Mouse (Mus musculus) forebrain, embryonic 16.5 days (tissue): Measurements from ENCODE around the gene Yipf2. TPM values are rescaled to one million over a fixed set of nuclear protein-coding genes. Genes with fewer than 3 reads are reported as not detected.
A peak's percentile ranks its signal among the peaks of the same experiment; 100 is the strongest.

ENCODE experiments used
- ATAC-seq: fragments of 200-750 bp; cut with Nextera tagmentation; 2 replicates; pipeline ENCODE4 v1.8.0; 2017; ENCODE audit warnings: mild to moderate bottlenecking, moderate library complexity
- H3K27ac ChIP-seq: fragments of 300-500 bp; sonication (generic); 2 replicates; pipeline ENCODE4 v1.5.1; 2014; ENCODE audit warnings: low read length, control low read depth
- H3K27me3 ChIP-seq: fragments of 300-500 bp; sonication (generic); replicated peaks from 2 replicates; pipeline ENCODE4 v1.6.1; 2014; ENCODE audit warnings: low read length; ENCODE audit not compliant: control insufficient read depth, insufficient read depth
- H3K36me3 ChIP-seq: fragments of 300-500 bp; sonication (generic); 2 replicates; pipeline ENCODE4 v1.6.1; 2014; ENCODE audit not compliant: control insufficient read depth, insufficient read depth
- H3K4me1 ChIP-seq: fragments of 300-500 bp; sonication (generic); replicated peaks from 2 replicates; pipeline ENCODE4 v1.6.1; 2014; ENCODE audit warnings: low read length; ENCODE audit not compliant: control insufficient read depth, insufficient read depth
- H3K4me2 ChIP-seq: fragments of 300-500 bp; sonication (generic); 2 replicates; pipeline ENCODE4 v1.6.1; 2014; ENCODE audit warnings: mild to moderate bottlenecking, low read length, control low read depth
- H3K4me3 ChIP-seq: fragments of 300-500 bp; sonication (generic); replicated peaks from 2 replicates; pipeline ENCODE4 v1.5.1; 2014; ENCODE audit warnings: mild to moderate bottlenecking, low read length, control low read depth
- H3K9ac ChIP-seq: fragments of 300-500 bp; sonication (generic); replicated peaks from 2 replicates; pipeline ENCODE4 v1.6.1; 2014; ENCODE audit warnings: low read depth, low read length, control low read depth
- H3K9me3 ChIP-seq: fragments of 300-500 bp; sonication (generic); 2 replicates; pipeline ENCODE4 v1.6.1; 2016; ENCODE audit warnings: low read length; ENCODE audit not compliant: control insufficient read depth
- WGBS: fragments of 180-500 bp; shearing (Covaris S2); extraction: QIAGEN DNeasy Blood & Tissue Kit; methylation state at CpG from one replicate; pipeline ENCODE4 v1.1.7; 2014; 5-methylcytosine and 5-hydroxymethylcytosine counted together
- polyA plus RNA-seq: library from polyadenylated mRNA; unstranded; fragments of >200 nt; fragmentation: Nextera tagmentation; extraction: Ambion mirVana; gene quantifications from 2 replicates; pipeline ENCODE4 v1.2.1, GENCODE M21; 2015

Gene Yipf2
- polyA plus RNA-seq, 1 experiment from 2014 or later: 24.8 TPM

GRCm38 (mm10) chr9:21620229-21620628 lies 27.6 kb upstream of the Yipf2 start:
- no peaks in the 10 kb centered on the region for H3K36me3 ChIP-seq
- no peak overlapping the region for H3K9ac ChIP-seq
- H3K9me3 ChIP-seq: no peaks in the 10 kb centered on the region
- no peak overlapping the region for H3K4me3 ChIP-seq
- H3K4me1 ChIP-seq: peaks cover 38% of the 10 kb centered on the region
- H3K4me2 ChIP-seq: no peak overlapping the region
- 88% methylated on average over 4 of the region's 4 CpGs for WGBS
- H3K27ac ChIP-seq: no peak overlapping the region
- ATAC-seq: no peak
- H3K27me3 ChIP-seq: no peaks in the 10 kb centered on the region

- Histone ChIP-seq H3K36me3 (no peaks in the 10 kb centered on the region), H3K4me1 (peaks cover 34% of the 10 kb centered on the region), H3K4me2 (peak overlapping the region; percentile 82), H3K9me3 (no peaks in the 10 kb centered on the region), H3K27ac (peak overlapping the region; percentile 98), H3K9ac (peak overlapping the region; percentile 98), H3K4me3 (peak overlapping the region; percentile 92), H3K27me3 (no peaks in the 10 kb centered on the region)
- 2% methylated on average over 10 of the region's 10 CpGs for WGBS
- no peak for ATAC-seq
These were observed 24.4 kb upstream of the Yipf2 start for GRCm38 (mm10) chr9:21617066-21617465.

- Histone ChIP-seq H3K9me3 (no peaks in the 10 kb centered on the region), H3K9ac (peak overlapping the region; percentile 98), H3K4me1 (peaks cover 34% of the 10 kb centered on the region), H3K27ac (peak overlapping the region; percentile 98), H3K36me3 (no peaks in the 10 kb centered on the region), H3K27me3 (no peaks in the 10 kb centered on the region), H3K4me2 (peak overlapping the region; percentile 82), H3K4me3 (peak overlapping the region; percentile 92)
- WGBS: 1% methylated on average over 55 of the region's 57 CpGs
- ATAC-seq: peak; percentile 75
These were observed 23.7 kb upstream of the Yipf2 start for GRCm38 (mm10) chr9:21616232-21616781.

- no peaks in the 10 kb centered on the region for H3K9me3 ChIP-seq
- H3K4me3 ChIP-seq: peak within 1 kb of the TSS; percentile 92
- peak within 1 kb of the TSS; percentile 98 for H3K9ac ChIP-seq
- H3K4me1 ChIP-seq: peaks cover 31% of the 10 kb centered on the region
- peak within 1 kb of the TSS; percentile 82 for H3K4me2 ChIP-seq
- under 1% methylated on average over 45 of the region's 45 CpGs for WGBS
- no peaks in the 10 kb centered on the region for H3K27me3 ChIP-seq
- H3K36me3 ChIP-seq: no peaks in the 10 kb centered on the region
- H3K27ac ChIP-seq: peak within 1 kb of the TSS; percentile 98
- ATAC-seq: peak; percentile 95
These were observed 23.1 kb upstream of the Yipf2 start, which contains the start of gene Smarca4 for GRCm38 (mm10) chr9:21615617-21616231. Gene Smarca4, plus strand, starts transcription at chr9:21616169.

- no peak for ATAC-seq
- Histone ChIP-seq H3K4me3 (peak overlapping the region; percentile 92), H3K4me1 (peaks cover 29% of the 10 kb centered on the region), H3K36me3 (no peaks in the 10 kb centered on the region), H3K9me3 (no peaks in the 10 kb centered on the region), H3K9ac (peak overlapping the region; percentile 83), H3K27me3 (no peaks in the 10 kb centered on the region), H3K4me2 (peak overlapping the region; percentile 76), H3K27ac (peak overlapping the region; percentile 95)
- WGBS: 76% methylated on average over 14 of the region's 15 CpGs
These were observed 22.4 kb upstream of the Yipf2 start for GRCm38 (mm10) chr9:21614864-21615616.

GRCm38 (mm10) chr9:21609861-21610260 lies 17.2 kb upstream of the Yipf2 start:
- Histone ChIP-seq H3K4me3 (no peak overlapping the region), H3K27ac (no peak overlapping the region), H3K9ac (no peak overlapping the region), H3K36me3 (no peaks in the 10 kb centered on the region), H3K27me3 (no peaks in the 10 kb centered on the region), H3K4me2 (no peak overlapping the region), H3K4me1 (peaks cover 2% of the 10 kb centered on the region), H3K9me3 (no peaks in the 10 kb centered on the region)
- ATAC-seq: no peak
- WGBS: 94% methylated on average over 1 of the region's 1 CpGs

GRCm38 (mm10) chr9:21606648-21607047 lies 14.0 kb upstream of the Yipf2 start:
- Histone ChIP-seq H3K36me3 (no peaks in the 10 kb centered on the region), H3K4me3 (no peak overlapping the region), H3K4me1 (0 out of 2 replicates have a peak, but pooled peaks cover 2% of the 10 kb centered on the region), H3K4me2 (no peak overlapping the region), H3K9me3 (no peaks in the 10 kb centered on the region), H3K27me3 (no peaks in the 10 kb centered on the region), H3K9ac (no peak overlapping the region), H3K27ac (no peak overlapping the region)
- ATAC-seq: no peak
- 73% methylated on average over 1 of the region's 1 CpGs for WGBS

GRCm38 (mm10) chr9:21605865-21606264 lies 13.2 kb upstream of the Yipf2 start:
- 64% methylated on average over 5 of the region's 5 CpGs for WGBS
- no peak overlapping the region for H3K9ac ChIP-seq
- H3K4me1 ChIP-seq: 0 out of 2 replicates have a peak, but pooled peaks cover 2% of the 10 kb centered on the region
- no peak overlapping the region for H3K4me2 ChIP-seq
- H3K27me3 ChIP-seq: no peaks in the 10 kb centered on the region
- no peak overlapping the region for H3K4me3 ChIP-seq
- no peaks in the 10 kb centered on the region for H3K9me3 ChIP-seq
- H3K27ac ChIP-seq: no peak overlapping the region
- ATAC-seq: no peak
- H3K36me3 ChIP-seq: no peaks in the 10 kb centered on the region

GRCm38 (mm10) chr9:21604119-21604518 lies 11.5 kb upstream of the Yipf2 start:
- Histone ChIP-seq H3K4me1 (0 out of 2 replicates have a peak, but pooled peaks cover 2% of the 10 kb centered on the region), H3K9ac (no peak overlapping the region), H3K27ac (no peak overlapping the region), H3K9me3 (no peaks in the 10 kb centered on the region), H3K36me3 (no peaks in the 10 kb centered on the region), H3K4me2 (no peak overlapping the region), H3K27me3 (no peaks in the 10 kb centered on the region), H3K4me3 (no peak overlapping the region)
- ATAC-seq: no peak
- WGBS: 67% methylated on average over 5 of the region's 5 CpGs
